Mouse (Mus musculus): Measurements from ENCODE around the gene Coa7. TPM values are rescaled to one million over a fixed set of nuclear protein-coding genes. Genes with fewer than 3 reads are reported as not detected.

The Coa7 gene
- polyA plus RNA-seq, 1 experiment from 2014 or later, result 46.6 TPM

DNA sequence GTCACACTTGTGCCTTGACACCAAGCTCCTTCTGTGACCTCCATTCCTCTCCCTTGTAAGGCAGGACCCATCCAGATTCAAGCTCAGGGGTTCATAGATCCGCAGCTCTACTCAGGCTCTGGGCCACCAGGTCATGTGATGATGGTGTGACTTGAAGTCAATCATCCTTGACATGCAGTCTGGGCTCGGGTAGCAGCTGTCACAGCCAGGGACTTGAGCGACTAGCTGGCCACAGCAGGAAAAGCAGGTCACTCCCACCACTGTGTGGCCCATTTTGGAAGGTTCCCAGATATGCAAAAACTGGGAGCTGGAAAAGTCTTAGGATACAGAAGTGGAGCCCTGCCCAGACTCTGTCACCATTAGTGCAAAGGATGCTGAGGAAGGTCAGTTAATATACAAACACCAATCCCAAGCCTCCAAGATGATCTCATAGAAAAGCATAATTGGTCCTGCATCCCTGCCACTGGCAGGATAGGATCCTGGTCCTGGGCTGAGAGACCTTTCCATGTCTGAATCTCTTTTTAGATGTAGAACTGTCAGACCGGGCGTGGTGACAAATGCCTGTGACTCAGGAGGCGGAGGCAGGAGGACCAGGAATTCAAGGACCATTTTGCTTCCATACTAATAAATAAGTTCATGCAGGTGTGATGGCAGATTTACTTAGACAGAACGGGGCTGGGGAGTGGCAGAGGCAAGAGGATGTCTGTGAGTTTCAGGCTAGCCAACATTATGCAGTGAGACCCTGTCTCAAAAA lies 7.1 kb upstream of the Coa7 start:
- H3K9me3 ChIP-seq (replicated peaks), result no peaks in the 10 kb centered on the region
- no peak overlapping the region for H3K4me2 ChIP-seq
- WGBS, result 72% methylated on average over 7 of the region's 7 CpGs
- H3K4me3 ChIP-seq, result no peak overlapping the region
- no peak overlapping the region for H3K27ac ChIP-seq (ENCODE audit: poor library complexity, severe bottlenecking)
- no peaks in the 10 kb centered on the region for H3K36me3 ChIP-seq
- H3K27me3 ChIP-seq (replicated peaks), result no peaks in the 10 kb centered on the region
- no peak overlapping the region for H3K9ac ChIP-seq
- ATAC-seq (ENCODE audit: insufficient number of reproducible peaks, low FRiP score), result no peak
- H3K4me1 ChIP-seq (replicated peaks), result peaks cover 16% of the 10 kb centered on the region

DNA sequence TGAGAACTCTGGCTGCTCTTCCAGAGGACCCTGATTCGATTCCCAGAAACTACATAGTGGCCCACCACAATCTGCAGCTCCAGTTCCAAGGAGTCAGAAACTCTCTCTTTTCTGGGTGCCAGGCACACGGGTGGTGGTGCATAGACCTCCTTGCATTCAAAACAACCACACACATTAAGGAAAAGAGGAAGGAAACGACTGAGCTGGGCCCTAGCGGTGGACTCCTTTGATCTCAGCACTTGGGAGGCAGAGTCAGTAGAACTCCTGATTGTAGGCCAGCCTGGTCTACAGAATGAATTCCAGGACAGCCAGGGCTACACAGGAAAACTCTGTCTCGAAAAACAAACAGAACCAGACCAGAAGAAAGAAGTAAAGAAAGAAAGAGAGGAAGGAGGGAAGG lies 4.4 kb upstream of the Coa7 start:
- Histone ChIP-seq H3K27me3 (replicated peaks) (no peaks in the 10 kb centered on the region), H3K36me3 (no peaks in the 10 kb centered on the region), H3K9me3 (replicated peaks) (no peaks in the 10 kb centered on the region), H3K4me3 (no peak overlapping the region), H3K4me1 (replicated peaks) (peaks cover 14% of the 10 kb centered on the region), H3K4me2 (no peak overlapping the region), H3K9ac (no peak overlapping the region), H3K27ac (ENCODE audit: poor library complexity, severe bottlenecking) (no peak overlapping the region)
- WGBS, result 60% methylated on average over 5 of the region's 5 CpGs
- no peak for ATAC-seq (ENCODE audit: insufficient number of reproducible peaks, low FRiP score)

DNA sequence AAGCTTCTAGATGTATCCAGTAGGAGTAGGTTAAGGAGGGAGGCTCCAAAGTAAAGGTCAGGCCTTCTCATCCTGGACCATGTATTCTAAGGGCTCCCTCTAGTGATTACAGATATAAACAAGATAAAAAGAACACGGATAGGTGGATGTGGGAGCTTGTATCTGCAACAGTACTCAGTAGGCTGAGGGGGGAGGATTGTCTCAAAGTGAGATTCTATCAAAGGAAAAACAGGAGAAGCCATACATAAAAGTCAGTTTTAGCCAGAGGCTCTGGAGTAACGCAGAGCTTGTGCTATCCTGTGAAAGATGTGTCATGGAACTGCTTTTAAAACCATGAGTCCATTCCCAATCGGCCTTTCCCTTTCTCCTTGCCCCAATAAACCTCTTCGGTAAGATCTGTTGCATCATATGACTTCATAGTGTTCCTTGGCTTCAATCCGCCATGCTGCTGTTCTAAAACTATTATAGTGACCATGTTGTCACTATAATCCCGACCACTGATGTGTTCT lies 815 bp upstream of the Coa7 start:
- H3K27me3 ChIP-seq (replicated peaks), result no peaks in the 10 kb centered on the region
- H3K4me2 ChIP-seq, result peak overlapping the region; percentile 73
- ATAC-seq (ENCODE audit: insufficient number of reproducible peaks, low FRiP score), result no peak
- H3K9me3 ChIP-seq (replicated peaks), result no peaks in the 10 kb centered on the region
- WGBS, result 40% methylated on average over 6 of the region's 6 CpGs
- H3K36me3 ChIP-seq, result peaks cover 15% of the 10 kb centered on the region
- H3K4me3 ChIP-seq, result peak overlapping the region; percentile 62; the same call in 1 of the 2 replicates
- peak overlapping the region; percentile 90 for H3K27ac ChIP-seq (ENCODE audit: poor library complexity, severe bottlenecking)
- H3K9ac ChIP-seq, result peak overlapping the region; percentile 70
- peaks cover 21% of the 10 kb centered on the region for H3K4me1 ChIP-seq (replicated peaks)

DNA sequence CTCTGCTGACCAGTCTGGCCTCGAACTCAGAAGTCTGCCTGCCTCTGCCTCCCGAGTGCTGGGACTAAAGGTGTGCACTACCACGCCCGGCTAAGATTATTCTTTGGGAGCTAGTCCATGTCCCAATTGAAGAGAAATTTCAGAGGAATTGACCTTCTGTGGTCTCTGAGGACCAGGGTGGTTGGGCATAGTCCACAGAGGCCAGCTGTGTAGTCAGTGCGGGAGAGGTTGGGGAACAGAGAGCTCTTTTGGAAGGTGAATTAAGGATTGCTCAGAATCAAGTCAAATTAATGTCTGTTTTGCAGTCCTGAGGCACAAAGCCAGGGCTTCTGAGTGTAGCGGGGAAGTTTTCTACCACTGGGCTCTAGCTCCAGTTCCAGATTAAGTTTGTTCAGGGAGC lies 1.9 kb downstream of the Coa7 start:
- Histone ChIP-seq H3K27me3 (replicated peaks) (no peaks in the 10 kb centered on the region), H3K4me3 (no peak overlapping the region), H3K9me3 (replicated peaks) (no peaks in the 10 kb centered on the region), H3K36me3 (peaks cover 41% of the 10 kb centered on the region), H3K4me2 (no peak overlapping the region), H3K9ac (no peak overlapping the region), H3K27ac (ENCODE audit: poor library complexity, severe bottlenecking) (no peak overlapping the region), H3K4me1 (replicated peaks) (peaks cover 23% of the 10 kb centered on the region)
- ATAC-seq (ENCODE audit: insufficient number of reproducible peaks, low FRiP score), result no peak
- 91% methylated on average over 6 of the region's 6 CpGs for WGBS

DNA sequence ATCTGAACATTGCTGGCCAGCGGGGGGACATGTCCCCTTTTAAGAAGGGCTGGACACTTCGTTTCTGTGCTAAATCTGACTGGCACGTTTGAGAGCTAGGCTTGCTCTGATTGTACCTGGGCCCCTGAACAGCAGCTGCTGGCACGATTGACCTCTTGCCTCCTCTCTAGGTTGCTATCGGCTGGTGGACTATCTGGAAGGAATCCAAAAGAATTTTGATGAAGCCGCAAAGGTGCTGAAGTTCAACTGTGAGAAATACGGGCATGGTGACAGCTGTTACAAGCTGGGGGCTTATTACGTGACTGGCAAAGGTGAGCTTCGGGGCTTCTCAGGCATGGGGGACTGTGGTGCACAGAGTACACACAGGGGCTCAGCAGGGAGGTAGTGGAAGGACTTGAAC lies 4.1 kb downstream of the Coa7 start:
- no peaks in the 10 kb centered on the region for H3K9me3 ChIP-seq (replicated peaks)
- ATAC-seq (ENCODE audit: insufficient number of reproducible peaks, low FRiP score), result no peak
- H3K27me3 ChIP-seq (replicated peaks), result no peaks in the 10 kb centered on the region
- peaks cover 23% of the 10 kb centered on the region for H3K4me1 ChIP-seq (replicated peaks)
- 59% methylated on average over 9 of the region's 9 CpGs for WGBS
- H3K27ac ChIP-seq (ENCODE audit: poor library complexity, severe bottlenecking), result peak overlapping the region; percentile 30
- no peak overlapping the region for H3K4me3 ChIP-seq
- peaks cover 58% of the 10 kb centered on the region for H3K36me3 ChIP-seq
- H3K9ac ChIP-seq, result no peak overlapping the region
- H3K4me2 ChIP-seq, result peak overlapping the region; percentile 13; the same call in 1 of the 2 replicates

DNA sequence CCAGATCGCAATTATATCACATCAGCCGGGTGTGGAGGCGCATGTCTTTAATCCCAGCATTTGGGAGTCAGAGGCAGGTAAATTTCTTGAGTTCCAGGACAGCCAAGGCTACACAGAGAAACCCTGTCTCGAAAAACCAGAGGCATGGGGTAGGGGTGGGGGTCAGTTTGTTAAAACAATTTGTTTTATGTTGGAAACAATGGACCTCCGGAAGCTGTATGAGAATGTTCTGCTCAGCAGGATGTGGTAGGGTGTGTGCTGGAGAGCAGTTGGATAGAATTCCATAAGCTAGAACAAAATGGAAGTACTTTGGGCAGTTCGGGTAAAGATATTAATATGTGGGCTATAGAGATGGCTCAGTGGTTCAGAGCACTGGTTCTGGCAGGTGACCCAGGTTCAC lies 7.5 kb downstream of the Coa7 start:
- Histone ChIP-seq H3K27ac (ENCODE audit: poor library complexity, severe bottlenecking) (no peak overlapping the region), H3K4me2 (no peak overlapping the region), H3K9ac (no peak overlapping the region), H3K9me3 (replicated peaks) (no peaks in the 10 kb centered on the region), H3K4me1 (replicated peaks) (peaks cover 16% of the 10 kb centered on the region), H3K27me3 (replicated peaks) (no peaks in the 10 kb centered on the region), H3K4me3 (no peak overlapping the region), H3K36me3 (peaks cover 74% of the 10 kb centered on the region)
- WGBS, result 90% methylated on average over 6 of the region's 6 CpGs
- ATAC-seq (ENCODE audit: insufficient number of reproducible peaks, low FRiP score), result no peak

DNA sequence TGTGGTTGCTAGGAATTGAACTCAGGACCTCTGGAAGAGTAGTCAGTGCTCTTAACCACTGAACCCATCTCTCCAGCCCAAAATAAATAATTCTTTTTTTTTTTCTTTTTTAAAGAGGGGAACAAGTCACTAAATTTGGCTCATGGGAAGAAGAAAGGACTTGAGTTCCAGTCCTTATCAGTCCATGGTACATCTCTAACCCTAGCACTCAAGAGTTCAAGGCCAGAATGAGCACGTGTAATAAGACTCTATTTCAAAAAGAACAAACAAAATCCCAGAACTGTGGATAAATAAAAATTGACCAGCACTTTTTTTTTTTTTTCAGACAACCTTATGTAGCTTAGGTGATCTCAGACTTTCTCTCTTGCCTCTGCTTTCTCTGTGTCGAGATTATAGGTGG lies 8.8 kb downstream of the Coa7 start:
- Histone ChIP-seq H3K4me2 (no peak overlapping the region), H3K9me3 (replicated peaks) (no peaks in the 10 kb centered on the region), H3K9ac (no peak overlapping the region), H3K27ac (ENCODE audit: poor library complexity, severe bottlenecking) (no peak overlapping the region), H3K27me3 (replicated peaks) (no peaks in the 10 kb centered on the region), H3K4me1 (replicated peaks) (peaks cover 5% of the 10 kb centered on the region), H3K36me3 (peaks cover 71% of the 10 kb centered on the region), H3K4me3 (no peak overlapping the region)
- ATAC-seq (ENCODE audit: insufficient number of reproducible peaks, low FRiP score), result no peak
- WGBS, result 71% methylated on average over 2 of the region's 2 CpGs

DNA sequence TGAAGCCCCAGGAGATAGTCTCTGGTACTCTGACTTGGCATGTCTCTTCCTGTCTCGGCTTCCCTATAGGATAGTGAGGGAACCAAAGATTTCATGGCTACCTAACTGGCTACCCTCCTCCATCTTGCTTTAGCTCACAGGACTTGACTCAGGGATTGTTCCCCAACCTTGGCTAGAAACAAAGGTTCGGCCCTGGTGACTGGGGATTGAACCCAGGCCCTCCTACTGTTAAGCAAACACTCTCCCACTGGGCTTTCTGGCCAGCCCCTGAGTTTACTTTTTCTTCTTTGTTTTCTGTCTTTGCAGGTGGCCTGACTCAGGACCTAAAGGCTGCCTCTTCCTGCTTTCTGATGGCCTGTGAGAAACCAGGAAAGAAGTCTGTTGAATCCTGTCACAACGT lies 9.9 kb downstream of the Coa7 start:
- no peak overlapping the region for H3K4me3 ChIP-seq
- H3K36me3 ChIP-seq, result peaks cover 61% of the 10 kb centered on the region
- H3K27ac ChIP-seq (ENCODE audit: poor library complexity, severe bottlenecking), result no peak overlapping the region
- ATAC-seq (ENCODE audit: insufficient number of reproducible peaks, low FRiP score), result no peak
- H3K9me3 ChIP-seq (replicated peaks), result no peaks in the 10 kb centered on the region
- H3K27me3 ChIP-seq (replicated peaks), result no peaks in the 10 kb centered on the region
- no peaks in the 10 kb centered on the region; the same call in 1 of the 2 replicates for H3K4me1 ChIP-seq (replicated peaks)
- H3K4me2 ChIP-seq, result no peak overlapping the region
- WGBS, result 56% methylated on average over 3 of the region's 3 CpGs
- no peak overlapping the region for H3K9ac ChIP-seq

DNA sequence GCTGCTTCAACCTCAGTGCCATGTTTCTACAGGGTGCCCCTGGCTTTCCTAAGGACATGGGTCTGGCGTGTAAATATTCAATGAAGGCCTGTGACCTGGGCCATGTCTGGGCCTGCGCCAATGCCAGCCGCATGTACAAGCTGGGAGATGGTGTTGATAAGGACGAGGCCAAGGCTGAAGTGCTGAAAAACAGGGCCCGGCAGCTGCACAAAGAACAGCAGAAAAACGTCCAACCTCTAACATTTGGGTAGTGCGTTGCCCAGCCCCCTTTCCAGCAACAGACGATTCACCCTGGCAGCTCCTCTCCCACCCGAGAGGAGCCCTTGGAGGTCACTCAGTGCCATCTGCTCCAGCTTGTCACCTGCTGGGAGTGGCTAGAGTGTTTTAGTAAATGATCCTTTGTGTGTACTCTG lies 10.4 kb downstream of the Coa7 start:
- Histone ChIP-seq H3K4me3 (no peak overlapping the region), H3K4me1 (replicated peaks) (no peaks in the 10 kb centered on the region; the same call in 1 of the 2 replicates), H3K36me3 (peaks cover 56% of the 10 kb centered on the region), H3K9me3 (replicated peaks) (no peaks in the 10 kb centered on the region), H3K9ac (no peak overlapping the region), H3K4me2 (no peak overlapping the region), H3K27ac (ENCODE audit: poor library complexity, severe bottlenecking) (no peak overlapping the region), H3K27me3 (replicated peaks) (no peaks in the 10 kb centered on the region)
- no peak for ATAC-seq (ENCODE audit: insufficient number of reproducible peaks, low FRiP score)
- WGBS, result 60% methylated on average over 9 of the region's 9 CpGs

DNA sequence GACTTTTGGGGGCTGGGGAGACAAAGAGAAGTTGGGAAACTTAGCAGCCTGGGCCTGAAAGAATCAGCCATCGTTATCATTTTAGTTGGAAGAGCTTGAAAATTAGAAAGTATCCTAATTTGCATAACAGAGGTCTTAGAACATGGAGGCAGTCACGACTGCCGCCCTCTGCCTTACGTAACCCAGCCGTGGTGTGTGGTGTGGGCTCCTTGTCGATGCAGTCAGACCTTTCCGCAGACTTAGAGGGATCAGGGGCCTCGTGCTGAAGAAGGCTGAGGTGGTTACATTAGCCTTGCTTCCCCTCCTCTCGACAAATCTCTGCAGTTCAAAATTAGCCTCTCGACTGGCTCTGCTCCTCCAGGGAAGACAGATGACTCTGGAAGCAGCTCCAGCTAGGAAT lies 10.9 kb downstream of the Coa7 start:
- no peak overlapping the region for H3K9ac ChIP-seq
- H3K36me3 ChIP-seq, result peaks cover 52% of the 10 kb centered on the region
- no peak overlapping the region for H3K4me2 ChIP-seq
- no peaks in the 10 kb centered on the region for H3K27me3 ChIP-seq (replicated peaks)
- WGBS, result 65% methylated on average over 10 of the region's 10 CpGs
- no peak for ATAC-seq (ENCODE audit: insufficient number of reproducible peaks, low FRiP score)
- no peaks in the 10 kb centered on the region for H3K9me3 ChIP-seq (replicated peaks)
- no peaks in the 10 kb centered on the region; the same call in 1 of the 2 replicates for H3K4me1 ChIP-seq (replicated peaks)
- H3K4me3 ChIP-seq, result no peak overlapping the region
- H3K27ac ChIP-seq (ENCODE audit: poor library complexity, severe bottlenecking), result peak overlapping the region; percentile 1; the same call in 1 of the 2 replicates

DNA sequence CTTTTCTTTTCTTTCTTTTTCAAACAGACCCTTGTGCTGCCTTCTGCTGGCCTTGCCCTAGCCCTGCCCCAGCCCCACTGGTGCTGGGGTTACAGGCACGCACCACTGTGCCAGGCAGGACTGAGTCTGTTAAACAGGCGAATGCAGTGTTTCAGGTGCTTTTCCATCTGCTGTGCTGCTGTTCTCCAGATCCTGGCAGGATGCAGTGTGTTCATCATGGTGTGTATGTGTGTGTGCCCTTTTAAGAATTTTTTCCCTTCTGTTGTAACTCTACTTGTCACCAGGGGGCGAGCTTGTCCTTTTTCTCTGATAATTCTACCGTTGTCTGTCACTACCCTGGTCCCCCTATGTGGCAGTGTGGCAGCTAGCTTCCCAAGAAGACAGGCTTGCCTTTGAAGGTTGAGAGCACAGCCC lies 11.3 kb downstream of the Coa7 start:
- Histone ChIP-seq H3K9me3 (replicated peaks) (no peaks in the 10 kb centered on the region), H3K27me3 (replicated peaks) (no peaks in the 10 kb centered on the region), H3K9ac (no peak overlapping the region), H3K27ac (ENCODE audit: poor library complexity, severe bottlenecking) (peak overlapping the region; percentile 1; the same call in 1 of the 2 replicates), H3K4me3 (no peak overlapping the region), H3K4me1 (replicated peaks) (no peaks in the 10 kb centered on the region; the same call in 1 of the 2 replicates), H3K4me2 (no peak overlapping the region), H3K36me3 (peaks cover 47% of the 10 kb centered on the region)
- WGBS, result 20% methylated on average over 4 of the region's 4 CpGs
- ATAC-seq (ENCODE audit: insufficient number of reproducible peaks, low FRiP score), result no peak; the same call in 1 of the 2 replicates
